Mouse (Mus musculus): ENCODE measurements around the gene Hspb7.

Hspb7 gene

DNA sequence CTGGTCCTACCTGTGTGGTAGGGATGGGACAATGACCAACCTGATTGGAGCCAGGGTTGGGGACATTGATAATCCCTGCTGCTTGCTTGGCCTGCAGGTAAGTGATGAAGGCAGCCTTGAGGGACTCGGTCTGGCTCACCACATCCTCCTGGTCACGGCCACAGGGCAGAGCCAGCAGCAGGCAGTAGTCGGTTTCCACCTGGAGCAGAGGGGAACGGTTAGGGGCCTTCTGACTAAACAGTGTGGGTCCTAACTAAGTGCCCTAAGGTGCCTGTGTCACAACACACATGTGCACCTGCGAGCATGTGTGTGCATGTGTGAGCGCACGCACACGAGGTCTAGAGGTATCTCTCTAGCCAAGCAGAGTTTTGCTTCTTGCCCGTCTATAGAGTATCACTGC, 48.8 kb downstream of the Hspb7 start:
- no peak for DNase-seq (ENCODE audit: low spot score)

DNA sequence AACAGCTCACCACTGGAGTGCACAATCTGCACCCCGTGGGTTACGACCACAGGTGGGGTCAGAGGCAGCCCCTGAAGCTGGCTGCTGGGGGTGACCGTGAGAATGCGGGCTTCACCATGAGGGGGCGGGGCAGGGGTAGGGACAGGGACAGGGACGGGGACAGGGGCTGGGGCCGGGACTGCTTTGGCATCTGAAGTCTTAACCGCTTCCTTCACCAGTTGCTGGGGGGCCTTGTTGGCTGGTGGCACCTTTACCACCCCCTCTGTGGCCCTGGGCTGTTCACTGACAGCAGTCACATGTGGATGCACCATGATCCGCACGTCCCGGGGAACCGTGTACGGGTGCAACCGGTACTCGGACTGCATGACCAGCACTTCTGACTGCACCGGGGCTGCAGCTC, 50.9 kb downstream of the Hspb7 start:
- no peak for DNase-seq (ENCODE audit: low spot score)

DNA sequence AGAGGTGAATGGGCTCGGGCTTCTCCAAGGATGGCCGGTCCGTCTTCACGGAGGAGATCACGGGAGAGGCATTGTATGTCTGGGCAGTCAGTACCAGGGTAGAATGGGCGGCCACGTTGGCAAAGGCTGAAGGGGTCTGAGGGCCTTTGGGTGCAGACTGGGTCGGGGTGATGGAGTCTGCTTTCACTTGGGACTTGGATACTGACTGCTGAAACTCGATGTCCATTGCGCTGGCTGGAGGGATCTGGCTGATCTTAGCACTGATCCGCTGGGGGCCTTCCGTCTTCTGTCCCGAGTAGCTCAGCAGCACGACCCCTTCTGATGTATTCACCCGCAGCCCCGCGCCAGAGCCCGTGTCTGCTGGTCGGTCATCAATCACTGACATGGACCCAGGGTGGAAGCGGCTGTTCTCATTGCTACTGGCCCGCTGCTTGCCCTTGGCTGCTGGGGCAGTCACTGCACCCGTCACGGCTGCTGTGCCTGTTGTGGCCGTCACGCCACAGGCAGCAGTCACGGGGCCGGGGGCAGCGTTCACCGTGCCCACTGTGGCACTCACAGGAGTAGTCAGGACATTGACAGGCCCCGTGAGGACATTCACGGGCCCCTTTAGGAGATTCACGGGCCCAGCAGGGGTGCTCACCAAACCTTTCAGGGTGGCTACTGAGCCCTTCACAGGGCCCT, 52.2 kb downstream of the Hspb7 start:
- no peak for DNase-seq (ENCODE audit: low spot score)

DNA sequence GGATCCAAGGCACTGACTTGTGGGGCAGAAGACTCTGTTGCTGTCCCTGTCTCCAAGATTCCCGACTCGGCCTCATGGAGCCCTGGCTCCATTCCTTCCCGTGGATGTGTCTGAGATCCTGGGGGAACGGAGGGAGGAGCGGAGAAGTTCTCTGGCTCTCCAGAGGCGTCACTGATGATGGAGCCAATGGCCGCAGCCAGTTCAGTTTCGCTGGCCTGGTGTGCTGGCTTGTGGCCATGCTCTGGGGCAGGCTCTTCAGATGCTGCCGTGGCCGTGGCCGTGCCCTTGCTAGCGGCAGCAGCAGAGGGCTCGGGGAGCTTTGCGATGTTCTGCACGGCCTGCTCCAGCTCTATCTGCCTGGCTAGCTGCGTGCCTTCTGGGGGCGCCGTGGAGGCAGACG, 53.9 kb downstream of the Hspb7 start:
- DNase-seq (ENCODE audit: low spot score): no peak
